Mouse (Mus musculus): Measurements from ENCODE around the gene Wdr81.

Gene Wdr81

GRCm38 (mm10) chr11:75399411-75399841, 55.1 kb downstream of the Wdr81 start:
- in situ Hi-C loops (cut with MboI), result no loop called here

- in situ Hi-C loops (cut with MboI), result no loop called here
Measured at GRCm38 (mm10) chr11:75397452-75397851, 57.1 kb downstream of the Wdr81 start.

GRCm38 (mm10) chr11:75395611-75396010, 58.9 kb downstream of the Wdr81 start:
- in situ Hi-C loops (cut with MboI), result no loop called here

All from mature B cell (primary cell).